Mouse (Mus musculus): ENCODE results near the gene Bbc3.
A peak's percentile ranks its signal among the peaks of the same experiment; 100 is the strongest.
"Not testable (repeated sequence)": the region's sequence is repeated elsewhere in the genome, so short reads cannot be mapped to it uniquely, and the experiment has no call there.

Bbc3 gene

GRCm38 (mm10) chr7:16294346-16294745, 13.8 kb upstream of the Bbc3 start:
- DNase-seq (ENCODE audit: low spot score) = peak; percentile 33

- DNase-seq (ENCODE audit: low spot score) = peak; percentile 94
Measured at GRCm38 (mm10) chr7:16294837-16295236, 13.4 kb upstream of the Bbc3 start.

GRCm38 (mm10) chr7:16295321-16295900, 12.8 kb upstream of the Bbc3 start:
- peak; percentile 78 for DNase-seq (ENCODE audit: low spot score)

- DNase-seq (ENCODE audit: low spot score) = peak; percentile 9
Measured at GRCm38 (mm10) chr7:16296146-16296545, 12.0 kb upstream of the Bbc3 start.

- DNase-seq (ENCODE audit: low spot score) = peak; percentile 88
Measured at GRCm38 (mm10) chr7:16296766-16297390, 11.3 kb upstream of the Bbc3 start.

GRCm38 (mm10) chr7:16297616-16298015, 10.6 kb upstream of the Bbc3 start:
- no peak for DNase-seq (ENCODE audit: low spot score)

GRCm38 (mm10) chr7:16298927-16299326, 9.3 kb upstream of the Bbc3 start:
- no peak for DNase-seq (ENCODE audit: low spot score)

- DNase-seq (ENCODE audit: low spot score) = peak; percentile 94
Measured at GRCm38 (mm10) chr7:16299419-16300035, 8.7 kb upstream of the Bbc3 start.

GRCm38 (mm10) chr7:16307141-16307540, 1.1 kb upstream of the Bbc3 start:
- DNase-seq (ENCODE audit: low spot score) = not testable (repeated sequence)

- peak; percentile 53 for DNase-seq (ENCODE audit: low spot score)
Measured at GRCm38 (mm10) chr7:16308555-16309317, 543 bp downstream of the Bbc3 start.

GRCm38 (mm10) chr7:16309318-16310019, 1.3 kb downstream of the Bbc3 start:
- DNase-seq (ENCODE audit: low spot score) = peak; percentile 88

GRCm38 (mm10) chr7:16310020-16310520, 1.9 kb downstream of the Bbc3 start:
- DNase-seq (ENCODE audit: low spot score) = peak; percentile 87

GRCm38 (mm10) chr7:16310521-16311452, 2.6 kb downstream of the Bbc3 start:
- DNase-seq (ENCODE audit: low spot score) = peak; percentile 71

GRCm38 (mm10) chr7:16311453-16312004, 3.3 kb downstream of the Bbc3 start:
- DNase-seq (ENCODE audit: low spot score) = peak; percentile 29

GRCm38 (mm10) chr7:16312011-16312671, 3.9 kb downstream of the Bbc3 start:
- DNase-seq (ENCODE audit: low spot score) = no peak

GRCm38 (mm10) chr7:16312672-16313311, 4.6 kb downstream of the Bbc3 start:
- peak; percentile 43 for DNase-seq (ENCODE audit: low spot score)

- DNase-seq (ENCODE audit: low spot score) = peak; percentile 76
Measured at GRCm38 (mm10) chr7:16313481-16314220, 5.5 kb downstream of the Bbc3 start.

GRCm38 (mm10) chr7:16314221-16314775, 6.1 kb downstream of the Bbc3 start:
- no peak for DNase-seq (ENCODE audit: low spot score)
